Mouse (Mus musculus) midbrain, postnatal 0 days (tissue): Measurements from ENCODE around the gene Rnasek. TPM values are rescaled to one million over a fixed set of nuclear protein-coding genes. Genes with fewer than 3 reads are reported as not detected.

Experiments used
- ATAC-seq: fragments of 200-750 bp; cut with Nextera tagmentation; 2 replicates; pipeline ENCODE4 v1.8.0; 2017; ENCODE audit warnings: moderate number of reproducible peaks, mild to moderate bottlenecking, moderate TSS enrichment, moderate library complexity; ENCODE audit not compliant: low FRiP score
- DNase-seq: peaks from one replicate; pipeline ENCODE4 v3.0.0-alpha.2; 2015; ENCODE audit warnings: low spot score
- H3K27ac ChIP-seq: fragments of 300-500 bp; sonication (generic); 2 replicates; pipeline ENCODE4 v1.5.1; 2014; ENCODE audit warnings: low read depth, mild to moderate bottlenecking, low read length, mixed read lengths
- H3K27me3 ChIP-seq: fragments of 300-500 bp; sonication (generic); 2 replicates; pipeline ENCODE4 v1.6.1; 2014; ENCODE audit warnings: low read length, control low read depth, mixed read lengths; ENCODE audit not compliant: insufficient read depth
- H3K36me3 ChIP-seq: fragments of 300-500 bp; sonication (generic); 2 replicates; pipeline ENCODE4 v1.6.1; 2014; ENCODE audit warnings: low read length, control low read depth, mixed read lengths; ENCODE audit not compliant: insufficient read depth
- H3K4me1 ChIP-seq: fragments of 300-500 bp; sonication (generic); 2 replicates; pipeline ENCODE4 v1.6.1; 2014; ENCODE audit warnings: mild to moderate bottlenecking, control low read depth, antibody characterized with exemption, low read length, mixed read lengths; ENCODE audit not compliant: insufficient read depth
- H3K4me2 ChIP-seq: fragments of 300-500 bp; sonication (generic); 2 replicates; pipeline ENCODE4 v1.6.1; 2014; ENCODE audit warnings: low read depth, mild to moderate bottlenecking, low read length, mixed read lengths; ENCODE audit not compliant: poor library complexity, severe bottlenecking
- H3K4me3 ChIP-seq: fragments of 300-500 bp; sonication (generic); 2 replicates; pipeline ENCODE4 v1.5.1; 2014; ENCODE audit warnings: low read depth, mild to moderate bottlenecking, low read length, moderate library complexity
- H3K9ac ChIP-seq: fragments of 300-500 bp; sonication (generic); replicated peaks from 2 replicates; pipeline ENCODE4 v1.6.1; 2014; ENCODE audit warnings: mild to moderate bottlenecking, low read length, moderate library complexity, mixed read lengths; ENCODE audit not compliant: poor library complexity, severe bottlenecking
- H3K9me3 ChIP-seq: fragments of 300-500 bp; sonication (generic); 2 replicates; pipeline ENCODE4 v1.6.1; 2016; ENCODE audit warnings: low read length, control low read depth
- CTCF ChIP-seq: IDR thresholded peaks from 2 replicates; pipeline ENCODE4 v1.5.1; 2016; ENCODE audit warnings: antibody characterized with exemption, mild to moderate bottlenecking
- WGBS: fragments of 180-500 bp; shearing (Covaris S2); extraction: QIAGEN DNeasy Blood & Tissue Kit; methylation state at CpG from one replicate; pipeline ENCODE4 v1.1.7; 2014; 5-methylcytosine and 5-hydroxymethylcytosine counted together
- polyA plus RNA-seq: library from polyadenylated mRNA; unstranded; fragments of >200 nt; fragmentation: Nextera tagmentation; extraction: Ambion mirVana; gene quantifications from 2 replicates; pipeline ENCODE4 v1.2.1, GENCODE M21; 2015
- total RNA-seq: library from RNA; depleted of rRNA; stranded (reverse); fragments of >200 nt; gene quantifications from 2 replicates; pipeline ENCODE4 v1.2.3, GENCODE M21; 2014

The Rnasek gene
- total and polyA plus RNA-seq, 2 experiments from 2014 or later = 81.2 to 588 TPM

- DNase-seq (peak; percentile 83), ATAC-seq (peak; percentile 33; the same call in 1 of the 2 replicates)
- no peaks in the 10 kb centered on the region for H3K36me3 ChIP-seq
- no peak overlapping the region for H3K27ac ChIP-seq
- 1% methylated on average over 19 of the region's 19 CpGs for WGBS
- no peak overlapping the region for H3K9ac ChIP-seq
- no peaks in the 10 kb centered on the region; the same call in 1 of the 2 replicates for H3K4me1 ChIP-seq
- H3K27me3 ChIP-seq = peaks cover 24% of the 10 kb centered on the region
- no peak for TF ChIP-seq CTCF
- H3K4me2 ChIP-seq = peak overlapping the region; percentile 45
- peak overlapping the region; percentile 29 for H3K4me3 ChIP-seq
- no peaks in the 10 kb centered on the region for H3K9me3 ChIP-seq
Measured at GRCm38 (mm10) chr11:70228828-70229227, 10.8 kb downstream of the Rnasek start.

- ATAC-seq (no peak), DNase-seq (no peak)
- Histone ChIP-seq H3K36me3 (no peaks in the 10 kb centered on the region), H3K9ac (no peak overlapping the region), H3K4me3 (no peak overlapping the region), H3K4me2 (no peak overlapping the region; the same call in 1 of the 2 replicates), H3K4me1 (no peaks in the 10 kb centered on the region; the same call in 1 of the 2 replicates), H3K9me3 (no peaks in the 10 kb centered on the region), H3K27ac (no peak overlapping the region), H3K27me3 (peaks cover 24% of the 10 kb centered on the region)
- 93% methylated on average over 4 of the region's 4 CpGs for WGBS
- TF ChIP-seq CTCF = no peak
Measured at GRCm38 (mm10) chr11:70227661-70228245, 11.9 kb downstream of the Rnasek start.

- peak overlapping the region; percentile 28 for H3K4me3 ChIP-seq
- 36% methylated on average over 5 of the region's 5 CpGs for WGBS
- peak overlapping the region; percentile 55 for H3K4me2 ChIP-seq
- DNase-seq = no peak
- no peak overlapping the region for H3K27ac ChIP-seq
- H3K9me3 ChIP-seq = no peaks in the 10 kb centered on the region
- TF ChIP-seq CTCF = no peak
- peak overlapping the region; percentile 34; the same call in 1 of the 2 replicates for H3K9ac ChIP-seq
- H3K4me1 ChIP-seq = no peaks in the 10 kb centered on the region; the same call in 1 of the 2 replicates
- ATAC-seq = no peak
- peaks cover 24% of the 10 kb centered on the region for H3K27me3 ChIP-seq
- no peaks in the 10 kb centered on the region for H3K36me3 ChIP-seq
Measured at GRCm38 (mm10) chr11:70227126-70227525, 12.5 kb downstream of the Rnasek start.

- no peak for ATAC-seq
- no peak for DNase-seq
- Histone ChIP-seq H3K27me3 (peaks cover 24% of the 10 kb centered on the region), H3K4me1 (no peaks in the 10 kb centered on the region; the same call in 1 of the 2 replicates), H3K9ac (peak overlapping the region; percentile 34; the same call in 1 of the 2 replicates), H3K9me3 (no peaks in the 10 kb centered on the region), H3K36me3 (no peaks in the 10 kb centered on the region), H3K4me2 (peak overlapping the region; percentile 55), H3K27ac (no peak overlapping the region), H3K4me3 (peak overlapping the region; percentile 28)
- 7% methylated on average over 18 of the region's 18 CpGs for WGBS
- no peak for TF ChIP-seq CTCF
Measured at GRCm38 (mm10) chr11:70226602-70226890, 13.1 kb downstream of the Rnasek start.

GRCm38 (mm10) chr11:70225798-70226601 is 13.6 kb downstream of the Rnasek start:
- DNase-seq (no peak), ATAC-seq (peak; percentile 48; the same call in 1 of the 2 replicates)
- Histone ChIP-seq H3K4me1 (no peaks in the 10 kb centered on the region; the same call in 1 of the 2 replicates), H3K36me3 (no peaks in the 10 kb centered on the region), H3K4me2 (peak overlapping the region; percentile 55), H3K27me3 (peaks cover 24% of the 10 kb centered on the region), H3K9ac (peak overlapping the region; percentile 34; the same call in 1 of the 2 replicates), H3K9me3 (no peaks in the 10 kb centered on the region), H3K4me3 (peak overlapping the region; percentile 28), H3K27ac (no peak overlapping the region)
- peak; percentile 49 for TF ChIP-seq CTCF
- 19% methylated on average over 27 of the region's 27 CpGs for WGBS

- TF ChIP-seq CTCF = no peak
- H3K9ac ChIP-seq = no peak overlapping the region
- 83% methylated on average over 9 of the region's 9 CpGs for WGBS
- H3K4me2 ChIP-seq = no peak overlapping the region
- peaks cover 10% of the 10 kb centered on the region; the same call in 1 of the 2 replicates for H3K4me1 ChIP-seq
- H3K27ac ChIP-seq = no peak overlapping the region
- H3K9me3 ChIP-seq = no peaks in the 10 kb centered on the region
- no peak for DNase-seq
- ATAC-seq = no peak
- H3K4me3 ChIP-seq = no peak overlapping the region
- H3K36me3 ChIP-seq = no peaks in the 10 kb centered on the region
- peaks cover 10% of the 10 kb centered on the region; the same call in 1 of the 2 replicates for H3K27me3 ChIP-seq
Measured at GRCm38 (mm10) chr11:70223724-70224123, 15.9 kb downstream of the Rnasek start.
